Mouse (Mus musculus) gastrocnemius, postnatal 36 days (tissue): ENCODE results near the gene Lingo2. TPM values are rescaled to one million over a fixed set of nuclear protein-coding genes. Genes with fewer than 3 reads are reported as not detected.
A peak's percentile ranks its signal among the peaks of the same experiment; 100 is the strongest.

ENCODE experiments used
- DNase-seq, 2 experiments: peaks; one replicate each; pipeline ENCODE4 v3.0.0; 2022
- intact Hi-C: fragments of 180-260 bp; cut with DNase I; formaldehyde crosslinking; loops from one replicate; pipeline ENCODE4 v1.15.1; 2025
- total RNA-seq, 2 experiments: library from RNA; stranded (reverse); gene quantifications; 2 replicates each; pipeline ENCODE4 v1.2.3; 2021

Gene Lingo2
- total RNA-seq, 2 experiments from 2014 or later = not detected

DNA sequence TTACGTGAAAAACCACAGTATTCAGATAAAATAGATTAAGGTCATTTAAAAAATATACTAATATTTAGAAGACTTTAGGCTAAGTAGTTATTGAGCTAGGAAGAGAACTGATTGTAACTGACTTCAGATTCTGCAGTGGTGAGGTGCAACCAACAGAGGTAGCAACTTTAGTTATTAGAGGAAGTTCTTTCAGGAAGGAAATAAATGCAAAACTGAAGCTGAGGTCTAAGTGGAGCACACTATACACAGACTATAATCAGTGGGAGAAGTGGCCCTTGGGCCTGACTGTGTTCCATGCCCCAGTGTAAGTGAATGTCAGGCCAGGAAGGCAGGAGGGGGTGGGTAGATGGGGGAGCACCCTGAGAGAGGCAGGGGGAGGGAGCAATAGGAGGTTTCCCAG is 385.0 kb downstream of the Lingo2 start:
- DNase-seq = no peak
- intact Hi-C loops = no loop called here

DNA sequence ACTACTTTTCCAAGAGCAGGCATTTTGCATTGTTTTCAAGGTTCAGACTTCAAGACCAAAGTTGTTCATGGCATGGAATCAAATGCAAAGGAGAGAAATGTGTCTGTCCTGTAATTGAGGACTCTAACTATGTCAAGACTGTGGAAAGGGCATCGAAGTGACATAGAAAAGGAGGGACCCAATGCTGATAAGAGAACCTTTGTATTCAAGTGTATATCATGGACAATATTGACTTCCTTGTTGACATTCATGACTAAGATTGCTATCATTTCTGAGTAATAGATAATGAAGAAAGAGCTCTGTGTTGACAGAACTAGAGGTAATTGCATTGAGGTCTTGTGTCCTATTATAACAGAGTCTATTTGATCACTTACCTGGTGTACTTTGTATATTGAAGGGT is 390.6 kb downstream of the Lingo2 start:
- no peak for DNase-seq
- intact Hi-C loops = no loop called here

DNA sequence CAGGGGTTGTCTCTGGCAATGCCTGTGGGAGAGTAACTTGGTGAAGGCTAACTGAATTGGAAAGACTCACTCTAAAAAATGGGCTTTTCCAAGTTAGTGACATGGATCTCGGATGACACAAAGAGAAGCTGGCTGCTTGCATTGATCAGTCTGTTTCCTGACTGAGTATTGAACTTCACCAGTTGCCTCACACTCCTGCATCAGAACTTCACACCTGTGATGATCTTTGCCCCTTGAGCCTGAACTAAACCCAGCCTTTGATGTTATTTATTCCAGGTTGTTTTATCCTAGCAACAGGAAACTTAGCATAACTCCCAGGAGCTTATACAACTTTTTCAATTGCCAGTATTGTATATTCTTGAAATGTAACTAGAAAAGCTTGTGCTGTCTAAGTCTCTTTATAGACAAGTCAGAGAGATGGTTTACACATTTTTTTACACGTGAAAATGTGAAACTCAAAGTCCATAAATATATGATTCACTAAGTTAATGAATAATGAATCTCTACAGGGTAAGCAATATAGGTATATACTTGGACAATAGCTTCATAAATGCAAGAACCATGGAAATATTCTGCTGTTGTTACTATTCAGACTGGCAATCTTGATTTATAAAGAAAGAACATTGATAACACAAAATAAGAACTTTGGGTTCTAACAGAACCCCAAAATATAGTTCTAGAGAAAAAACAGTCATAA is 410.7 kb downstream of the Lingo2 start:
- intact Hi-C loops = no loop called here
- DNase-seq = no peak

DNA sequence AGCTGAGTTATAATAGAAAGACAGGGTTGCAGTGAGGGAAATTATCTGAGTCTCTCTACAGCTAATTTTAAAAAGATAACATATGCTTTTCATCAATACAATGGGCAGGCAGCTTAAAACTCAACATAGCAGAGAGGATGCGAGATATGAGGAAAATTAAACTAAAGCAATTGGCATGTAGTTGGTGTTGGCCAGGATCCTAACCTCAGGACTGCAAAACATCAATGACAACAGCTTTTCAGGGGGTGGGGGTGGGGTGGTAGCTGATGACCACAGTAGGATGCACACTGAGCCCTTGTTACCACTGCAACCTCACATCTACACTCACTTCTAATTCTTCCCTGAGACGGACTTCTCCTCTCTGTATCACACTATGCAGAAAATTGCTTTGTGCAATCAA is 417.7 kb downstream of the Lingo2 start:
- no peak for DNase-seq
- intact Hi-C loops = no loop called here

DNA sequence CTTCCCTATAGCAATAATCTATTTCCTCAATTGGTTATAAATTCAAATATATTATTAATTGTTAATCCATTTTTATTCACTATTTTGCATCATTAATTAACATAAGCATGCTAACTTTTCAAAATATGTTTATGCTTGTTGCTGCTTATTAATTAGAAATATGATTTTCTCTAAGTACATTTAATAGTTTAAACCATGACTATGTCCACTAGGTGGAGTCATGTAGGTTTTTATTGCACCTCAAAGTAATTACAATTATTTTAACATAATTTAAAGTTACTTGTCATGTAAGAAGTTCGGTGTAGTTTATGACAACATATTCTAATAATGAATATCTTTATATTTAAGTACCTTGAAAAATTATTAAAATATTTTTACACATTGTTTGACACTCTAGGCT is 461.3 kb downstream of the Lingo2 start:
- intact Hi-C loops = no loop called here
- no peak for DNase-seq

DNA sequence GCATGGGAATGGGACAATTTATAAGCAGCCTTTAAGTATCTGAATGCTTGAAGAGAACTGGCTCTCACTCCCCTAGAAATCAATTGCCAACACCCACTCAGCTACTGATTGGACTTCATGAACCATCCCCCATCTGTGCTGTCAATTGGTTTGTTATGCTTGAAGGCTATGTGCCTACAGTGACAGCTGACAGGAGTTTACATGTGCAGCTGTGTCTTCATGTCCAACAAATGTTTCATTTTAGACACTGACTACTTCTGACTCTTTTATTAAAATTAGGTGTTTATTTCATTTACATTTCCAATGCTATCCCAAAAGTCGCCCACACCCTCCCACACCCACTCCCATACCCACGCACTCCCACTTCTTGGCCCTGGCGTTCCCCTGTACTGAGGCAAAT is 516.3 kb downstream of the Lingo2 start:
- no peak for DNase-seq
- intact Hi-C loops = no loop called here

DNA sequence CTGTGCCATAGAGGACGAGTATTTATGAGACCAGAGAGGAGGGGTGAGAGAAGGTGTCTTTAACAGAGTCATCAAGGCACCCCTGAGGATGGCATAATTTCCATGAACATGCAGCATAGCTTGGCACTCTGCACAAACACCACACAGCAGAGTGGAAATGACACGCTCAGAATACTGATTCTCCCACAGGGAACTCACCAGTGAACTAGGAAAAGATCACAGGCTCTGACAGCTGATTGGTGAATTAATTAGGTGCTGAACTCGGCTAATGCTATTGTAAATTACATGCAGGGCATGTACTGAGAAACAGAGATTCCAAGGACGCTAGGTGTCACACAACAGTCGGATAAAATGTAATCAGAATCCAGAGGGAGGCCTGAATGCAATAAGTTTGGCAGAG is 525.4 kb downstream of the Lingo2 start:
- no peak for DNase-seq
- intact Hi-C loops = no loop called here

DNA sequence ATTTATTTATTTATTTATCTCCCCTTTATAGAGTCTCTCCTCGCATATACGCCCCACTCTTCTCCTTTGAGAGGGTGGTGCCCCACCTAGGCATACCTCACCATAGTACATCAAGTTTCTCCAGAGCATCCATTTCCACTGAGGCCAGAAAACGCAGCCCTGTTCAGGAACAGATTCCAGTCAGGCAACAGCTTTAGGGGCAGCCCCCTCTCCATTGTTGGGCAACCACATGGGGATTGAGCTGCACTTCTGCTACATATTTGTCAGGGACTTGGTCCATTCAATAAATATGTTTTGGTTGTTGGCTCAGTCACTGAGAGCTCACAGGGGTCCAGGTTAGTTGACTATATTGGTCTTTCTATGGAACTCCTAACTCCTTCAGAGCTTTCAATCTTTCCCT is 544.2 kb downstream of the Lingo2 start:
- intact Hi-C loops = no loop called here
- DNase-seq = no peak

DNA sequence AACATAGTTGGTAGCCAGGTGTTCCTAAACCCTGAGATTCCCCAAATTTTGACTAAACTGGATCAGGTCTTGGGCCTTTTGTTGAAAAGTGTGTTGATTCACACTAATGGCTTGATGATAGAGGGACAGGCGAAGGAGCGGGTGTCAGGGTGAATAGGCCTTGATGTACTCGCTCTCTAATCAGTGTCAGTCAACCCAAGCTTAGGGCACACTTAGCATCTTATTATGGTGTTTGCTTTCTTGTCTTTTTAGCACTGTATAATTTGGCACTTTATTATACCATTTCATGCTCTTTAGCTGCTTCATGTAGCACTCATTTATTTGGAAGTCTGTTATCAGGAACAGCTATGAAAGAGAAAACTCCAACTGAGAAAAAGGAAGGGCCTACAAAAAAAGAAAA is 582.6 kb downstream of the Lingo2 start:
- no peak for DNase-seq
- intact Hi-C loops = no loop called here

DNA sequence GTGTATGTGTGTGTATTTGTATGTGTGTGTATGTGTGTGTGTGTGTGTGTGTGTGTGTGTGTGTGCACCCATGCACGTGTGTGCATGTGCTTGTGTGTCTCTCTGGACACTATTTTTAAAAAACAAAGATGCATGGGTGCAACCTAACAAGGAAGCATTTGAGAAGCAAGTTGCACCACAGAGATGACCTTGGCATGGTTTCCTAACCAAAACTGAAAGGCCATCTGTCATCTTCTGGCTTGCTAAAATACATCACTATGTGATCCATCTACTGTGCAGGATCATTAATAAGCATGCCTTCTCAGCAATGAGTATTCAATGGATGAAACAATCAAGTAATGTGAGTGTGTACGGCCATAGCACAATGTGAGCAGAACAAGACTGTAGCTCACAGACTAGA is 597.1 kb downstream of the Lingo2 start:
- intact Hi-C loops = no loop called here
- DNase-seq = no peak

DNA sequence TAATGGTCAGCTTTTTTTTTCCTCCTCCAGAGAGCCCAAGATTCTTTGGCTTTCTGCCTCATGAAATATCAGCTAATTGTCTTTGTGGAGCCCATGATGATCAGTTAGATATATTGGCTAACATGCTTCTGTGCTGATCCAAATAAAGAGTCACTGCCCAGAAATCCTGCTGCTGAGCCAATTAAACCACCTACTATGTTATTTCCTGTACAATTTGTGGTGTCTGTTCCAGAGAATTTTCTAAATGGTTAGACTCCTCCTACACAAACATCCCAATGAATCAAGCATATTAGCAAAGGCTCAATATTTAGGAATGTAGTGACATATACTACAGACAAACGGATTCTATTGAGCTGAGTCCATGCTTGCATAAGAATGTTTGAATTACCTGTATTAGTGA is 619.8 kb downstream of the Lingo2 start:
- intact Hi-C loops = no loop called here
- DNase-seq = no peak

DNA sequence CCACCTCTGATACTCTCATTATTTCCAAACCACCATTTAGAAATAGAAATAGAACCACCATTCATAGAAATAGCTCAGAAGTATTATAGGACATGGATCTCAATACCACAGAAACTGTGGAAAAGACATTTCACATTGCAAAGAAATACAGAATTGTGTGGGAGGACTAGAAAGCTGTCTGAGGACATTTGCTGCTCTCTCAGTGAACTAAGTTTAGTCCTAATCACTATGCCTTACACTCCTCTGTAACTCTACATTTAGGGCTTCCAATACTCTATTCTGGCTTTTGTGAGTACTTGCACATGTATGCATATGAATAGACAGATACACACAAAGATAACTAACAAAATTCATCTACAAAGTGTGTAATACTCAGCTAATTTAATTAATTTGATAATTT is 625.9 kb downstream of the Lingo2 start:
- DNase-seq = no peak
- intact Hi-C loops = no loop called here

DNA sequence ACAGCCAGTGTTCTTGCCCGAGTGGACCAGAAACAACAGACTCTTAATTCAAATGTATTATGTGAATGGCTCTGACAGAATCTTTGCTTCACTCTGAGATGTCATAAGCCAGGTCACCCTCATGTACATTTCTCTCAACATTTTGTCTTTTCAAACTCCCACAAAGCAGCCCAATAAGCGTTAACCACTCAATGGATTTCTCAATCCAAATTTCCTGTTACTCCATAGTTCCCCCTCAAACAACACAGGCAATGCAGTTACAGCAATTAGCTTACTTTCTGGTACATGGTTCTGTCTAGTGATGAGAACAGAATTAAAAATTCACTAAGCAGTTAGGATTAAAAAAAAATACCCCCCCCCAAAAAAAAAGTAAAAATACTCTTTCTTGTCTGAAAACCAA is 638.5 kb downstream of the Lingo2 start:
- intact Hi-C loops = no loop called here
- DNase-seq = no peak

DNA sequence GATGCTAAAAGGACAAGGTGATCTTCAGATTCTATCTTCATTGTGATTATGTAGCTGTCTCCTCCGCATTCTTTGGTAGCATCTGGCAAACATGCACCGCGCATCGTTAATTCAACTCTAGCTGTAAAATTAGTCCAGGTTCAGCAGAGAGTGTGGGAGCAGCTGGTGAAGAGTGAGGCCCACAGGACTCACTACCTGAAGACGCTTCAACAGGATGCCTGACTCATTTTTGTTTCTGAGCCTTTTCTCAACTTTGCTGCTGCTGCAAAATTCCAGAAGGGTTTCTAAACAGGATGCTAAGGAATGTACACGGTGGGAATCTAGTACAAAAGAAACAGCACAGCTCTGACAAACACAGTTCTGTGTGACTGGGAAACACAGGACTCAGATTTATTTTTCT is 640.1 kb downstream of the Lingo2 start:
- no peak for DNase-seq

DNA sequence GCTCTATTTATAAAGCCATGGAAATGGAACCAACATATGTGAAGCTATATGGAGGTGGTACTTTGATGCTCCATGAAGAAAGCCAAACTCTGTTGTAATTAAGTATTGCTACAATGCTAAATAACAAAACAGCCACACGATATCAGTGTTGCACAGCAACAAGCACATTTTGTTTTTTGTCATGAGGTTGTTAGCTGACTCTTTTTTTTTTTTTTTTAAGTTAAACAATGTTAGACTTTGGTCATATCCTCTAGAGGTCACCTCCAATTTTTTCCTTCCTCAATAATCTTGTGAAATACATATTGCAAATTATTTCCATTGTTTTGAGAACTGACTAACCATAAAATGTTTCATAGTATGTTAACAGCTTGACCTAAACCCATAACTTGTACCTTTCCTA is 646.3 kb downstream of the Lingo2 start:
- intact Hi-C loops = no loop called here
- DNase-seq = no peak

More for the DNA sequence above, 640.1 kb downstream of the Lingo2 start:
- intact Hi-C loops = no loop called here

DNA sequence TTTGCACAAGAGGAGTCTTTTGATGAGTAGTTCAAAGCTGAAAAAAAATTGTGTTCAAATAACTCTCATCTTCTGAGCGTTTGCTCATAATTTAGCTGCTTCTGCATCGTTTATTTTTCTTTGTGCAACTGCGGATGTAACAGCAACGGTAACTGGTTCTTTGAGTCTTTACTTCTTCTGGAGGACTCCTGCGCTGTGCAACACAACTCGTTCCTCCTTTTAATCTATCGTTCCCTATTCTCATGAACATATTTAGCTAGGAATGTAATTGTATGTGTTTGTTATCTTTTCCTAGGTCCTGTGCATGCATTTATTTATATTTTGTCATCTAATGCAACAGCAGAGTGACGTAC is 661.9 kb downstream of the Lingo2 start:
- no peak for DNase-seq
- intact Hi-C loops = no loop called here

DNA sequence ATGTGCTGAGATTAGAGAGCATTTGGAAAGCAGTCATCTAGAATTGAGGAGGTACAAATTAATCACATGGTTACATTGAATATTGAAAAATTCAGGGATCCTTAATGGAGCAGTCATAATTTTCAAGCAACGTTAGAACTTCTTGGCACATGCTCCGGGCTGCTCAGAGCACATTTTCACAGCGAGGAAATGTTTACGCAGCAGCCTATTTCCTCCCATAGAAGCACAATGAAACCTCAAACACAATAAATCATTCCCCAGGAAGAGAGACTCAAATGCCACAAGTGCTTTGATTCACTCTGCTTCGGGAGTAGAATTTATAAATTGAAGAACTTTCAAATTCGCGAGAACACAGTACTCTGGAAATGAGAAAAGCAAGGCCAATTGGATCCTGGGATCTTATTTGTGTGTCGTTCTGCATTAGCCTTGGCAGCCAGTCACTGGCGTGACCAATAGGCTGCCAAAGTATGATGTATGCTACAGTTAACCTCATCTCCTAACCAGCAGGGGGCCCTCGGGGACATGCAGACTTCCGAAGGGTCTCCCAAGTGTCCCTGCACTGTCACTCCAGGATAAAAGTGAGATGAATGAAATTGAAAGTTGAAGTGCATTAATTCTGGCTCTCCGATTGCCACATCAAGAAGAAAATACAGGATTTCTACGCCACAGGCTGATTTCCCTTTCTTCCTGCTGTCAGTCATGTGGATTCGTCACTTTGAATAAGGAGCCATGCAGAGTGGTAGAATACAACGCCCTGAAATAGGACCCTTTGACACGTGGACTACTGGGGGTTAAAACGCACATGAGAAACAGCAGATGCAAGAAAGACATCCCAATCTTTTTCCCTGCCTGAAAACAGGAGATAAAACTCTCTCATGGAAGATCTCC is 662.5 kb downstream of the Lingo2 start:
- peak in 1 of 2 experiments; percentile 6 for DNase-seq
- intact Hi-C loops = no loop called here

DNA sequence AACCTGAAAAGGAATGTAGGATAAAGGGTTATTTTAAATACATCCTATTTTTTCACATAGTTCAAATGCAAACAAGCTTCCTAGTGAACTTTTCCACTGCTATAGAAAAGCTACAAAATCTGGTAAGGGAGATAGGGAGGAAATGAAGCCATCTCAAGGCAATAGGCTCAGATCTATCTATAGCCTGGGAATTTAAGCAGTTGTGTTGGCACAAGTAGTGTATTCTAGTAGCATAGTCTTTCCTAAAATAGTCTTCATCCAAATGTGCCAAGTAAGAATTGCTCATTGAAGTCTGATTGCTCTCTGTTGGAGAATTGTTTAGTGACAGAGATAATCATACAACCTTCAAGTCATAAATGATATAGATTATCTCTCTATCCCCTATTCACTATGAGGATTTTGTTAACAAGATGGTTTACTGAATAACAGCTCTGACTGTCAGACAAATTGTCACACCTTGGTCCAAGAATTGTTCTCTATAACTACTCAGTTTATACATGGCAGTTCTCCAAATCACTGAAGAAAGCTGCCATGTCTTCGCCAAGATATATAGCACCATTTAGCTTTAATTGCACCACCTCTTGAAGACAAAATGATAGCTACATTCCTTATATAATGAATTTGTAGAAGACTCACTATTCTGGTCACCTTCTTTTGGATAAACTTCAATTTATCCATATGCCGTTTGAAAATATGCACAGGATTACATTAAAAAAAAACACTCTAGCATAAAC is 688.9 kb downstream of the Lingo2 start:
- intact Hi-C loops = no loop called here
- no peak for DNase-seq

DNA sequence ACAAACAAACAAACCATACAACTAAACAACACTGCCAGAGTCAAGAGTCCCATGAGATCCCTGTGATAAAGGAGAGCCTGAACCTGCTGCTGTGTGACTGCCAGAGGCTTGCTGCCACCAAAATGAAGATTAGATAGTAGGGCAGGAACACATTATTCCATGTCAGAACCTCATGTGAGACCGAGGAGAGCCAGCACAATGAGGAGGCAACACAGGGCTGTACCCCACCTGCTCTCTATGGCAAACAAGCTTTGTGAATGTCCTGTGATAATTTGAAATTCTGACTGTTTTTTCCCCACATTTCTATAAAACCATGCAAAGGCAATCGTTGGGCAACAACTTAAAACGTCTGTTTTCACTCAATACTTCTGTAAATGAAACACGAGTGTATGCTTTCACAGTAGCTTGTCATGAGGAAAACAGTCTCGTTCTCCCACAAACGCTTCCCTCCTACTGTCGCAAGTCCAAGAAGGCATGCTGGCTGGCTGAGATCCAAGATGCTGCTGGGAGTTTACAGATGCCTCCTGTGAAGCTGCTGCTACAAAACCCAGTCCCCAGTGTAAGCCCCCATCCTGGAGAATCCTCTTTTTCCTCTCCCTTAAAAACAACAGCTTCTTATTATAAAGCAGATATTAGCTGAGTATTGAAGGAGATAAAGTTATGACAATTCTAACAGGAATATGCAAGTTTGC is 765.2 kb downstream of the Lingo2 start:
- no peak for DNase-seq
- intact Hi-C loops = no loop called here

DNA sequence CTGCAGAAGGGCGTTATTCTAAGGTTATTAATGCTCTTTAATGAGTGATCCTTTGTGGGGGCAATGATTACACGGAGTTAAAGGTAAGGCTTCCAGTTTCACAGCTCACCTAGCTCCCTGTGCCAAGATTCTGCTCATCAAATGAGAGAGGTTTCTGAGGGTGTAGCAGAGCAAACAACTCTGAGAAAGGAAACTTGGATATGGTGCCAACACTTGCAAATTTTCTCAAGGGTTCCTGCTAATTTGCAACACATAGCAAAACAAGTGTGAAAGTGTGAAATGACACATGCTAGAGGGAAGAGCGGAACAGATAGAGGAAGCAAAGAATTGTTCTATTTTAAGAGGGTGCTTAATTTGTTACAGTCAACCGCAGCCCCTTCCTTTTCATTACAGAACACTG is 767.9 kb downstream of the Lingo2 start:
- intact Hi-C loops = no loop called here
- DNase-seq = no peak

DNA sequence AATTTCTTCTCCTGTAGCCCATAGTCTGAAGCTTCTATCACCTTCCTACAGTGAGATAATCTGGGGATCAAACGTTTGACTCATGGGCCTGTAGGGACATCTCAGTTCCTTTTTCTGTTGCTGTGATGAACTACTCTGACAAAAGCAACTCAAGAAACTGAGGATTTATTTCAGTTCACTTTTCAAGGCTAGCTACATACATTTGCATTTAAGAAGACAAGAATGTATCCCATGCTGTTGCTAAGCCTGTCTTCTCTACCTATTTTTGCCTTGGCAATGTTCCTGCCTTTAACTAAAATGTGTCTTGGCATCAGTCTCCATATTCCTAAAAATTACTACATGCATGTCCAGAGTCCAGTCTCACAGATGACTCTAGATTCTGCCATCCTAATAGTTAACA is 781.4 kb downstream of the Lingo2 start:
- intact Hi-C loops = no loop called here

More for the DNA sequence above, 781.4 kb downstream of the Lingo2 start:
- no peak for DNase-seq
